Comparison of ENCODE assay signal across 8 mouse cellular contexts in genomic region chr19:58454261-58455060, GRCm38 (mm10). TPM values are rescaled to one million over a fixed set of nuclear protein-coding genes. Genes with fewer than 3 reads are reported as not detected.
A peak's percentile ranks its signal among the peaks of the same experiment; 100 is the strongest.
DNase-seq lines count a peak whose midpoint lies in the region; ATAC-seq and TF ChIP-seq lines count a peak whose summit lies in the region.

No protein-coding gene starts in this region.

- no peak overlapping the region for H3K27ac ChIP-seq in ES-Bruce4 (ENCODE audit: insufficient read depth, low read length)
- H3K27ac ChIP-seq in hindbrain, embryonic 11.5 days (ENCODE audit: low read depth, low read length) = peak overlapping the region; percentile 83
- no peak overlapping the region for H3K27ac ChIP-seq in lung, embryonic 16.5 days (ENCODE audit: low read length)

- peaks cover 2% of the 10 kb centered on the region for H3K4me1 ChIP-seq in ES-Bruce4 (ENCODE audit: control insufficient read depth, insufficient read depth, low read length)
- peaks cover 13% of the 10 kb centered on the region for H3K4me1 ChIP-seq in hindbrain, embryonic 11.5 days (replicated peaks; ENCODE audit: control insufficient read depth, insufficient read depth, low read length)
- peaks cover 13% of the 10 kb centered on the region for H3K4me1 ChIP-seq in lung, embryonic 16.5 days (replicated peaks; ENCODE audit: control insufficient read depth, insufficient read depth, low read length)

- H3K36me3 ChIP-seq in ES-Bruce4 (ENCODE audit: control insufficient read depth, insufficient read depth, low read length, poor library complexity, severe bottlenecking) = no peaks in the 10 kb centered on the region
- H3K36me3 ChIP-seq in hindbrain, embryonic 11.5 days (ENCODE audit: control insufficient read depth, insufficient read depth, low read length) = no peaks in the 10 kb centered on the region
- no peaks in the 10 kb centered on the region for H3K36me3 ChIP-seq in lung, embryonic 16.5 days (ENCODE audit: control insufficient read depth, insufficient read depth, low read length)

- WGBS in hindbrain, embryonic 11.5 days = under 1% methylated on average over 60 of the region's 61 CpGs
- under 1% methylated on average over 61 of the region's 61 CpGs for WGBS in lung, embryonic 16.5 days

- peak overlapping the region; percentile 19 for H3K9ac ChIP-seq in ES-Bruce4 (ENCODE audit: low read depth, poor library complexity, severe bottlenecking)
- peak overlapping the region; percentile 77 for H3K9ac ChIP-seq in hindbrain, embryonic 11.5 days (ENCODE audit: low read depth, low read length)
- H3K9ac ChIP-seq in lung, embryonic 16.5 days (ENCODE audit: low read length) = peak overlapping the region; percentile 58

- peak; percentile 26 for ATAC-seq in hindbrain, embryonic 11.5 days (ENCODE audit: low FRiP score)
- peak; percentile 53 for ATAC-seq in lung, embryonic 16.5 days (ENCODE audit: low read depth)

- no peak for TF ChIP-seq CTCF in ES-Bruce4 (IDR thresholded peaks at IDR 0.05; ENCODE audit: low read depth, low read length)

- peak; percentile 38 to 54 for DNase-seq in adrenal gland, postnatal 36 days
- peak; percentile 27 to 44 for DNase-seq in frontal cortex, postnatal 14 days (ENCODE audit: low spot score in 2 of 2)
- DNase-seq in hindbrain, embryonic 11.5 days (ENCODE audit: low spot score) = peak; percentile 75
- peak; percentile 67 for DNase-seq in layer of hippocampus, postnatal 14 days (ENCODE audit: low spot score in 2 of 2)
- DNase-seq in ovary, postnatal 14 days (ENCODE audit: low spot score) = peak; percentile 19
- peak; percentile 22 to 65 for DNase-seq in urinary bladder, postnatal 4 days (ENCODE audit: low spot score in 2 of 2)

- no peaks in the 10 kb centered on the region for H3K9me3 ChIP-seq in ES-Bruce4 (replicated peaks; ENCODE audit: control insufficient read depth, insufficient read depth, low read length, poor library complexity, severe bottlenecking)
- no peaks in the 10 kb centered on the region for H3K9me3 ChIP-seq in hindbrain, embryonic 11.5 days (ENCODE audit: control insufficient read depth, low read length)
- no peaks in the 10 kb centered on the region for H3K9me3 ChIP-seq in lung, embryonic 16.5 days (ENCODE audit: control insufficient read depth, low read length)

- H3K4me3 ChIP-seq in ES-Bruce4 (ENCODE audit: low read depth, low read length) = peak overlapping the region; percentile 34
- H3K4me3 ChIP-seq in hindbrain, embryonic 11.5 days (ENCODE audit: low read depth, low read length) = peak overlapping the region; percentile 59
- peak overlapping the region; percentile 59 for H3K4me3 ChIP-seq in lung, embryonic 16.5 days (ENCODE audit: low read length)

- TF ChIP-seq EP300 in ES-Bruce4 (IDR thresholded peaks at IDR 0.05; ENCODE audit: insufficient read depth, low read depth, low read length) = no peak

- peak overlapping the region; percentile 94 for H3K4me2 ChIP-seq in hindbrain, embryonic 11.5 days (replicated peaks; ENCODE audit: low read depth, low read length)
- H3K4me2 ChIP-seq in lung, embryonic 16.5 days (ENCODE audit: low read depth, low read length) = peak overlapping the region; percentile 97

- peaks cover 7% of the 10 kb centered on the region for H3K27me3 ChIP-seq in ES-Bruce4 (ENCODE audit: control insufficient read depth, insufficient read depth, low read length, poor library complexity, severe bottlenecking)
- peaks cover 6% of the 10 kb centered on the region; the same call in 1 of the 2 replicates for H3K27me3 ChIP-seq in hindbrain, embryonic 11.5 days (ENCODE audit: control insufficient read depth, insufficient read depth, low read length)
- peaks cover 15% of the 10 kb centered on the region for H3K27me3 ChIP-seq in lung, embryonic 16.5 days (ENCODE audit: control insufficient read depth, insufficient read depth, low read depth, low read length)

- no peak for TF ChIP-seq POLR2A in ES-Bruce4 (IDR thresholded peaks at IDR 0.05; ENCODE audit: insufficient read depth, low read length)

RNA-seq across cellular contexts. Expression of gene Gfra1, which starts 1.2 kb away (rescaled TPM):
- polyA plus RNA-seq in ES-Bruce4 (2011; ENCODE audit: insufficient read depth, insufficient read length, low read depth, missing spikeins) = 0.58 TPM in 2 replicates
- 1 to 10 TPM in 1 of 2 experiments, under 1 TPM in 1; 0.76 to 1.5 TPM for total RNA-seq in adrenal gland, postnatal 36 days (2021)
- 30.6 and 42.2 TPM in 2 replicates for polyA plus RNA-seq in hindbrain, embryonic 11.5 days (2014; fragmentation: Nextera tagmentation; extraction: Ambion mirVana)
- total RNA-seq in layer of hippocampus, postnatal 14 days (2021) = 10 to 100 TPM; 45.8 to 51.6 TPM
- 6.9 and 8.0 TPM in 2 replicates for polyA plus RNA-seq in lung, embryonic 16.5 days (2015; fragmentation: Nextera tagmentation; extraction: Ambion mirVana)

RNA-seq across cellular contexts. Expression of gene Ccdc172, which starts 57.3 kb away (rescaled TPM):
- polyA plus RNA-seq in ES-Bruce4 (2011; ENCODE audit: insufficient read depth, insufficient read length, low read depth, missing spikeins) = not detected in 2 replicates
- total RNA-seq in adrenal gland, postnatal 36 days (2021) = not detected
- not detected in 2 replicates for polyA plus RNA-seq in hindbrain, embryonic 11.5 days (2014; fragmentation: Nextera tagmentation; extraction: Ambion mirVana)
- total RNA-seq in layer of hippocampus, postnatal 14 days (2021) = not detected
- polyA plus RNA-seq in lung, embryonic 16.5 days (2015; fragmentation: Nextera tagmentation; extraction: Ambion mirVana) = not detected in 2 replicates

Comparison
In these comparisons a context has a peak if more than half of its experiments do, and no peak if none do; other contexts are left out.
1. H3K9ac ChIP-seq: peak in every context shown above with its lines; median percentile 77 in hindbrain, embryonic 11.5 days; 58 in lung, embryonic 16.5 days; 19 in ES-Bruce4.
2. DNase-seq: peak in every context shown above with its lines; median percentile 75 in hindbrain, embryonic 11.5 days; 67 in layer of hippocampus, postnatal 14 days; 46 in adrenal gland, postnatal 36 days; 44 in urinary bladder, postnatal 4 days; 36 in frontal cortex, postnatal 14 days; 19 in ovary, postnatal 14 days.